ENCODE assay signal across 8 mouse cellular contexts in genomic region chr1:162547607-162548006, GRCm38 (mm10). TPM values are rescaled to one million over a fixed set of nuclear protein-coding genes. Genes with fewer than 3 reads are reported as not detected.
DNase-seq lines count a peak whose midpoint lies in the region; ATAC-seq and TF ChIP-seq lines count a peak whose summit lies in the region.

No protein-coding gene starts in this region.

- peak overlapping the region; percentile 77 to 81 for H3K4me3 ChIP-seq in heart, embryonic 14.5 days (ENCODE audit: control insufficient read depth in 1 of 2, insufficient read depth in 1 of 2, low read depth in 1 of 2, low read length in 2 of 2)
- H3K4me3 ChIP-seq in G1E (ENCODE audit: low read depth, low read length): peak overlapping the region; percentile 78
- H3K4me3 ChIP-seq in hindbrain, embryonic 11.5 days (ENCODE audit: low read depth, low read length): peak overlapping the region; percentile 44
- peak overlapping the region; percentile 64 for H3K4me3 ChIP-seq in midbrain, embryonic 11.5 days (ENCODE audit: low read depth, low read length)

- H3K4me2 ChIP-seq in heart, embryonic 14.5 days (ENCODE audit: low read length): peak overlapping the region; percentile 85
- H3K4me2 ChIP-seq in hindbrain, embryonic 11.5 days (replicated peaks; ENCODE audit: low read depth, low read length): peak overlapping the region; percentile 71
- peak overlapping the region; percentile 76 for H3K4me2 ChIP-seq in midbrain, embryonic 11.5 days

- H3K27me3 ChIP-seq in heart, embryonic 14.5 days (ENCODE audit: control insufficient read depth, insufficient read depth, low read length): no peaks in the 10 kb centered on the region
- H3K27me3 ChIP-seq in G1E (ENCODE audit: insufficient read depth, low read length): no peaks in the 10 kb centered on the region
- H3K27me3 ChIP-seq in hindbrain, embryonic 11.5 days (ENCODE audit: control insufficient read depth, insufficient read depth, low read length): no peaks in the 10 kb centered on the region
- no peaks in the 10 kb centered on the region for H3K27me3 ChIP-seq in midbrain, embryonic 11.5 days (ENCODE audit: control insufficient read depth, insufficient read depth, low read length)

- ATAC-seq in heart, embryonic 14.5 days (ENCODE audit: insufficient number of reproducible peaks, insufficient read depth, low FRiP score, low read depth): no peak
- no peak for ATAC-seq in G1E (ENCODE audit: extremely low read depth, insufficient number of reproducible peaks, low FRiP score, poor library complexity, severe bottlenecking)
- no peak for ATAC-seq in hindbrain, embryonic 11.5 days (ENCODE audit: low FRiP score)
- no peak for ATAC-seq in midbrain, embryonic 11.5 days (ENCODE audit: low FRiP score)

- no peaks in the 10 kb centered on the region for H3K9me3 ChIP-seq in heart, embryonic 14.5 days (ENCODE audit: control insufficient read depth, low read length)
- H3K9me3 ChIP-seq in G1E (replicated peaks): no peaks in the 10 kb centered on the region
- H3K9me3 ChIP-seq in hindbrain, embryonic 11.5 days (ENCODE audit: control insufficient read depth, low read length): no peaks in the 10 kb centered on the region
- no peaks in the 10 kb centered on the region for H3K9me3 ChIP-seq in midbrain, embryonic 11.5 days (ENCODE audit: control insufficient read depth, low read length)

- H3K27ac ChIP-seq in heart, embryonic 14.5 days (replicated peaks in 1 of 2; ENCODE audit: control insufficient read depth in 1 of 2, insufficient read depth in 1 of 2, low read depth in 2 of 2, low read length in 2 of 2): no peak overlapping the region
- no peak overlapping the region for H3K27ac ChIP-seq in hindbrain, embryonic 11.5 days (ENCODE audit: low read depth, low read length)
- no peak overlapping the region for H3K27ac ChIP-seq in midbrain, embryonic 11.5 days (ENCODE audit: low read depth, low read length)

- no peak for DNase-seq in heart, postnatal 25 days (ENCODE audit: low spot score)
- no peak for DNase-seq in G1E (ENCODE audit: low spot score)
- DNase-seq in hindbrain, embryonic 11.5 days (ENCODE audit: low spot score): no peak
- peak; percentile 84 for DNase-seq in midbrain, embryonic 11.5 days (ENCODE audit: low spot score, missing footprints)
- DNase-seq in c-Kit-positive CD71-positive TER-119-positive erythroid progenitor cells, embryonic 14.5 days (ENCODE audit: low spot score): no peak
- no peak for DNase-seq in urinary bladder, adult 2 months (ENCODE audit: low spot score)
- DNase-seq in cerebellum, postnatal 4 days (ENCODE audit: low spot score in 2 of 2): no peak

- peaks cover 39% of the 10 kb centered on the region for H3K36me3 ChIP-seq in heart, embryonic 14.5 days (ENCODE audit: control insufficient read depth, insufficient read depth, low read length)
- H3K36me3 ChIP-seq in G1E (replicated peaks): peaks cover 41% of the 10 kb centered on the region
- 0 out of 2 replicates have a peak, but pooled peaks cover 2% of the 10 kb centered on the region for H3K36me3 ChIP-seq in hindbrain, embryonic 11.5 days (ENCODE audit: control insufficient read depth, insufficient read depth, low read length)
- peaks cover 20% of the 10 kb centered on the region for H3K36me3 ChIP-seq in midbrain, embryonic 11.5 days (ENCODE audit: control insufficient read depth, insufficient read depth, low read length)

- peaks cover 0 to 11% of the 10 kb centered on the region in 2 experiments; a peak in 2 of 4 replicates for H3K4me1 ChIP-seq in heart, embryonic 14.5 days (ENCODE audit: control insufficient read depth in 2 of 2, insufficient read depth in 2 of 2, low read length in 2 of 2)
- H3K4me1 ChIP-seq in G1E (ENCODE audit: insufficient read depth, low read depth, low read length): peaks cover 42% of the 10 kb centered on the region
- peaks cover 4% of the 10 kb centered on the region; the same call in 1 of the 2 replicates for H3K4me1 ChIP-seq in hindbrain, embryonic 11.5 days (replicated peaks; ENCODE audit: control insufficient read depth, insufficient read depth, low read length)
- peaks cover 9% of the 10 kb centered on the region for H3K4me1 ChIP-seq in midbrain, embryonic 11.5 days (ENCODE audit: control insufficient read depth, insufficient read depth, low read length)

- H3K9ac ChIP-seq in heart, embryonic 14.5 days (ENCODE audit: low read length): peak overlapping the region; percentile 83
- peak overlapping the region; percentile 54 for H3K9ac ChIP-seq in hindbrain, embryonic 11.5 days (ENCODE audit: low read depth, low read length)
- H3K9ac ChIP-seq in midbrain, embryonic 11.5 days (ENCODE audit: low read length): peak overlapping the region; percentile 75

- TF ChIP-seq CTCF in G1E (IDR thresholded peaks at IDR 0.05; ENCODE audit: low read depth, low read length): no peak

- 6% methylated on average over 10 of the region's 10 CpGs for WGBS in heart, embryonic 14.5 days
- WGBS in hindbrain, embryonic 11.5 days: 22% methylated on average over 10 of the region's 10 CpGs
- WGBS in midbrain, embryonic 11.5 days: 21% methylated on average over 10 of the region's 10 CpGs

- intact Hi-C loops in heart, postnatal 25 days (cut with DNase I): loop anchor here (10.0 kb wide), 1 partner anchor 1377 kb away; the partner anchor contains the start of gene Scyl3

RNA-seq across cellular contexts. Expression of gene Mettl13, which starts 0.7 kb away (rescaled TPM):
- polyA plus RNA-seq in heart, embryonic 14.5 days (2014; fragmentation: Nextera tagmentation; extraction: Ambion mirVana): 6.9 and 8.2 TPM in 2 replicates
- 1 to 10 TPM; 4.1 to 5.7 TPM for total RNA-seq in heart, postnatal 25 days (2021)
- total RNA-seq in G1E (2014; fragmentation: Nextera tagmentation) (16.0 and 16.9 TPM in 2 replicates), G1E (2017) (27.0 and 27.6 TPM in 2 replicates)
- polyA plus RNA-seq in G1E (2012): 16.7 and 17.4 TPM in 2 replicates
- polyA plus RNA-seq in hindbrain, embryonic 11.5 days (2014; fragmentation: Nextera tagmentation; extraction: Ambion mirVana): 12.1 and 12.3 TPM in 2 replicates
- 12.7 and 13.9 TPM in 2 replicates for polyA plus RNA-seq in midbrain, embryonic 11.5 days (2014; fragmentation: Nextera tagmentation; extraction: Ambion mirVana)
- 7.7 and 8.1 TPM in 2 replicates for polyA plus RNA-seq in urinary bladder, adult 2 months (2012; rRNA removed)

RNA-seq across cellular contexts. Expression of gene Vamp4, which starts 22.7 kb away (rescaled TPM):
- polyA plus RNA-seq in heart, embryonic 14.5 days (2014; fragmentation: Nextera tagmentation; extraction: Ambion mirVana): 32.2 and 35.8 TPM in 2 replicates
- total RNA-seq in heart, postnatal 25 days (2021): 10 to 100 TPM; 19.9 to 24.0 TPM
- 68.6 and 69.2 TPM in 2 replicates for total RNA-seq in G1E (2014; fragmentation: Nextera tagmentation)
- total RNA-seq in G1E (2017): 36.5 and 46.7 TPM in 2 replicates
- polyA plus RNA-seq in G1E (2012): 19.8 and 20.6 TPM in 2 replicates
- 69.4 and 71.8 TPM in 2 replicates for polyA plus RNA-seq in hindbrain, embryonic 11.5 days (2014; fragmentation: Nextera tagmentation; extraction: Ambion mirVana)
- 64.4 and 68.2 TPM in 2 replicates for polyA plus RNA-seq in midbrain, embryonic 11.5 days (2014; fragmentation: Nextera tagmentation; extraction: Ambion mirVana)
- polyA plus RNA-seq in urinary bladder, adult 2 months (2012; rRNA removed): 31.9 and 33.5 TPM in 2 replicates
